Mouse (Mus musculus) hindbrain, embryonic 14.5 days (tissue): ENCODE data around the gene Dnajc13. TPM values are rescaled to one million over a fixed set of nuclear protein-coding genes. Genes with fewer than 3 reads are reported as not detected.
A peak's percentile ranks its signal among the peaks of the same experiment; 100 is the strongest.

Source experiments
- ATAC-seq: fragments of 200-750 bp; cut with Nextera tagmentation; 2 replicates; pipeline ENCODE4 v1.8.0; 2017; ENCODE audit warnings: moderate number of reproducible peaks, mild to moderate bottlenecking, moderate TSS enrichment, moderate library complexity; ENCODE audit not compliant: low FRiP score
- DNase-seq: peaks from one replicate; pipeline ENCODE4 v3.0.0-alpha.2; 2015; ENCODE audit warnings: low spot score
- H3K27ac ChIP-seq: fragments of 300-500 bp; sonication (generic); 2 replicates; pipeline ENCODE4 v1.5.1; 2014; ENCODE audit warnings: mild to moderate bottlenecking, moderate library complexity
- H3K27me3 ChIP-seq: fragments of 300-500 bp; sonication (generic); 2 replicates; pipeline ENCODE4 v1.6.1; 2014; ENCODE audit warnings: mild to moderate bottlenecking, low read length, mixed read lengths; ENCODE audit not compliant: control insufficient read depth, insufficient read depth
- H3K36me3 ChIP-seq: fragments of 300-500 bp; sonication (generic); replicated peaks from 2 replicates; pipeline ENCODE4 v1.6.1; 2014; ENCODE audit not compliant: control insufficient read depth, insufficient read depth
- H3K4me1 ChIP-seq: fragments of 300-500 bp; sonication (generic); replicated peaks from 2 replicates; pipeline ENCODE4 v1.6.1; 2014; ENCODE audit warnings: antibody characterized with exemption, low read length, mixed read lengths; ENCODE audit not compliant: control insufficient read depth, insufficient read depth
- H3K4me2 ChIP-seq: fragments of 300-500 bp; sonication (generic); replicated peaks from 2 replicates; pipeline ENCODE4 v1.6.1; 2014; ENCODE audit warnings: mild to moderate bottlenecking, moderate library complexity
- H3K4me3 ChIP-seq: fragments of 300-500 bp; sonication (generic); replicated peaks from 2 replicates; pipeline ENCODE4 v1.5.1; 2014; ENCODE audit warnings: mild to moderate bottlenecking, low read length
- H3K9ac ChIP-seq: fragments of 300-500 bp; sonication (generic); 2 replicates; pipeline ENCODE4 v1.6.1; 2014
- H3K9me3 ChIP-seq: fragments of 300-500 bp; sonication (generic); 2 replicates; pipeline ENCODE4 v1.6.1; 2016; ENCODE audit warnings: low read length; ENCODE audit not compliant: control insufficient read depth
- WGBS: fragments of 180-500 bp; shearing (Covaris S2); extraction: QIAGEN DNeasy Blood & Tissue Kit; methylation state at CpG from one replicate; pipeline ENCODE4 v1.1.7; 2014; 5-methylcytosine and 5-hydroxymethylcytosine counted together
- polyA plus RNA-seq: library from polyadenylated mRNA; unstranded; fragments of >200 nt; fragmentation: Nextera tagmentation; extraction: Ambion mirVana; gene quantifications from 2 replicates; pipeline ENCODE4 v1.2.1, GENCODE M21; 2014

Dnajc13 gene
- polyA plus RNA-seq, 1 experiment from 2014 or later, result 25.3 TPM

GRCm38 (mm10) chr9:104281737-104282136 is 19.0 kb upstream of the Dnajc13 start:
- H3K27me3 ChIP-seq, result no peaks in the 10 kb centered on the region
- 84% methylated on average over 5 of the region's 5 CpGs for WGBS
- H3K4me2 ChIP-seq, result no peak overlapping the region
- H3K36me3 ChIP-seq, result no peaks in the 10 kb centered on the region
- H3K9me3 ChIP-seq, result no peaks in the 10 kb centered on the region
- no peak overlapping the region for H3K27ac ChIP-seq
- no peak overlapping the region for H3K9ac ChIP-seq
- no peak for ATAC-seq
- H3K4me1 ChIP-seq, result no peaks in the 10 kb centered on the region; the same call in 1 of the 2 replicates
- DNase-seq, result no peak
- no peak overlapping the region for H3K4me3 ChIP-seq

DNA sequence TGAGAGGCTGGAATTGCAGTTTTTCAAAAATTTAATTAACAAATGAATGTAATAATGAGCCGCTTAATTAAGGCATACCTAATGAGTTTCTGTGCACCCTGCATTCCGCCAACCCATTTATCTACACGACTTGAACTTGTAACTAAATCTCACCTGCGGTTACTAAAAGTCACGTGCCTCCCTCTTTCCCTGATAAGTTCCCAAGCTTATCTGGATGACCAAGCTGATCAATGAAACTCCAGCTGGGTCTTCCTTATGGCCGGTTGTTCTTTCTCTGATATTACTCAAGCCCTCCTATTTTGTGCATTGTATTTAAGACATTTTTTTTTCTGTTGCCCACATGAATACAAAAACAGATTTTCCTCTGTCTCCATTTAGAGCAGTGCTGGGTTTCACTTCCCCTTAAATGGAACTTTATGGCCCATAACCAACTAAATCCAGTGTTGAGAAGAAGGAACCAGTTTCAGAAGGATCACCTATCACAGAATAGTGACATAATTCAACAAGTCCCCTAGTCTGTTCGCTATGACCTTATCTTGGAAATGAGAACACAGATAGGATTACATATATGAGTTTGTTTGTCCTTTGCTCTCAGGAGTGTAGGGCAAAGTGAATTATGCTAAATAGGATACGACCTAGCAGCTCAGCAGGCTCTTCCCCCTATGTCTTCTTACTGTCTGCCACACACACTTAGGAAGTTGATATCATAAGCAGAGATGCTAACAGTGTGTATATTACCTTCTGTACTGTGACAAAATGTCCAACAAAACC is 18.2 kb upstream of the Dnajc13 start:
- ATAC-seq (no peak), DNase-seq (no peak)
- H3K27ac ChIP-seq, result no peak overlapping the region
- H3K4me3 ChIP-seq, result no peak overlapping the region
- H3K4me2 ChIP-seq, result no peak overlapping the region
- H3K9me3 ChIP-seq, result no peaks in the 10 kb centered on the region
- no peaks in the 10 kb centered on the region; the same call in 1 of the 2 replicates for H3K4me1 ChIP-seq
- H3K9ac ChIP-seq, result no peak overlapping the region
- no peaks in the 10 kb centered on the region for H3K36me3 ChIP-seq
- 83% methylated on average over 8 of the region's 8 CpGs for WGBS
- no peaks in the 10 kb centered on the region for H3K27me3 ChIP-seq

DNA sequence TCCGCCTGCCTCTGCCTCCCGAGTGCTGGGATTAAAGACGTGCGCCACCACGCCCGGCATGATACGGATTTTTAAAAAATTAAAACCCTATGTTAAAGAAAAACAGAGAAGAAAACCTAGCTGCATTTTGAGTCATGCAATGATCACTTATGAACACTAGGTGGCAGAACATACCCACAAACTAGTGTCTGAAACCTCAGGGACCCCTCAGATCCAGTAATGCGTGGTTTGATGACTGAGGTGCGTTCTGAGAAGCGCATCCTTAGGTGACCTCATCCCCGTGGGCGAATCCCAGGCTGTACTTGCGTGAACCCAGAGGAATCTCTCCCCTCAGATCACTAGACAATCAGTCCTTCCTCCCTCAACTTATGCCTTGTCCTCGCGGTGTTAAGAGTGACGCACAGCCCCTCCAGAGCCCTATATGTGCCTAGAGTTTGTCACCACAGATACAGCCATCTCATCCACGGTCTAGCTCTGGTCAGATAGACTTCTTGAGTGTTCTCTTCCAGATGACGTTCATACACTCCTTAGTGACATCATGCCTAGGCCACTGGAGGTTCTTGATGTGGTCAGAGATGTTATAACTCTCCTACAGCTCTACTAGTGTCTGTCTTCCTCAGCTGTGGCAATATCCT is 14.9 kb upstream of the Dnajc13 start:
- no peaks in the 10 kb centered on the region for H3K27me3 ChIP-seq
- H3K4me1 ChIP-seq, result no peaks in the 10 kb centered on the region; the same call in 1 of the 2 replicates
- ATAC-seq, result 0 out of 2 replicates have a peak, but pooled peaks have one; percentile 60
- H3K27ac ChIP-seq, result no peak overlapping the region
- 0 out of 2 replicates have a peak overlapping the region, but pooled peaks have one; percentile 24 for H3K9ac ChIP-seq
- H3K4me2 ChIP-seq, result peak overlapping the region; percentile 34
- peak; percentile 80 for DNase-seq
- WGBS, result 26% methylated on average over 18 of the region's 18 CpGs
- 0 out of 2 replicates have a peak overlapping the region, but pooled peaks have one; percentile 8 for H3K4me3 ChIP-seq
- H3K36me3 ChIP-seq, result no peaks in the 10 kb centered on the region
- no peaks in the 10 kb centered on the region for H3K9me3 ChIP-seq

DNA sequence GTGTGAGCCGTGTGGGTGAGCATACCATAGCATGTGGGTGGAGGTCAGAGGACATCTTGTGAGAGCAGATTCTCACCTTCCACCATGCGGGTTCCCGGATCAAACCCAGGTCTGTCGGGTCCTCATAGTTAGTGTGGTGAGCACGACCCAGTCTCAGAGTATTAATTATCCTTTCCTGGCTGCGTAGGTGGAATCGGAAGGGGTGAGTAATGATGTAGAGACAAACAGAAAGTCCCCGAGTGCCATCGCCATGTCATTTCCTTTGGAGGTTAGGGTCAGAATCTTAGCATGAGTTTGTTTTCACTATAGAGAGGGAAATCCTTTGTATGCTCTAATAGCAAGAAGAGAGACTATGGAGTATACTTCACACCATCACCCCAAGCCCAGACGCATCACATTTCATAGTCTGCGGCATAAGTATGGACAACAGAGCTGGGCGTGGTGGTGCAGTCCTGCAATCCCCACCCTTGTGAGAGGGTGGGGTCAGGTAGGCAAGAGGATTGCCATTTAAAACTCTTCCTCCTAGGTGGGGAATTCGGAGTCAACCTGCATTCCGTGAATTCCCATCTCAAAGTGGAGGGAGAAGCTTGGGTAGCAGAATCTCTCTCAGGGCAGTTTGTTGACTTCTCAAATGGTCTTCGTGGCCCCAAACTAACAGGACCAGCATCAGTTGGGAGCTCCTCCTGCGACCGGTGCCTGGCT is 12.5 kb upstream of the Dnajc13 start:
- ATAC-seq (no peak), DNase-seq (no peak)
- no peak overlapping the region for H3K27ac ChIP-seq
- H3K4me2 ChIP-seq, result no peak overlapping the region
- H3K9me3 ChIP-seq, result no peaks in the 10 kb centered on the region
- no peaks in the 10 kb centered on the region for H3K36me3 ChIP-seq
- H3K27me3 ChIP-seq, result no peaks in the 10 kb centered on the region
- H3K4me1 ChIP-seq, result no peaks in the 10 kb centered on the region
- H3K9ac ChIP-seq, result no peak overlapping the region
- 88% methylated on average over 17 of the region's 17 CpGs for WGBS
- H3K4me3 ChIP-seq, result no peak overlapping the region

DNA sequence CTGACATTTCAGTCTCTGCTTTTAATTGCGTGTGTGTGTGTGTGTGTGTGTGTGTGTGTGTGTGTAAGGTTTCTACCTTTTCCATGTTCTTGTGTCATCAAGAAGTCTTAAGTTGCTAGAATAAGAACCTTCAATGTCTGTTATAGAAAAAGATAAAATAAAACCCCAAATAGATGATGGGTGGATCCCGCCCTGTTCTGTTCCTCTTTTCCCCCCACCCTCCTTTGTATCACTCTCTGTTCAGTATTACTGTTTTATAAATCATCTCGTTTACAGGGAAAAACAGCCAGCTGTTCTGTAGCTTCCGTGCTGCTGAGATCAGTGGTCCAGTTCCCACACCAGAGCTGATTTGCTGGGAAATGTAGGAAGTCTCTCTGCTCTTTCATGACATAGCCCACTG is 9.3 kb upstream of the Dnajc13 start:
- Histone ChIP-seq H3K4me2 (no peak overlapping the region), H3K9ac (no peak overlapping the region), H3K4me3 (no peak overlapping the region), H3K9me3 (no peaks in the 10 kb centered on the region), H3K36me3 (no peaks in the 10 kb centered on the region), H3K27me3 (no peaks in the 10 kb centered on the region), H3K4me1 (no peaks in the 10 kb centered on the region), H3K27ac (no peak overlapping the region)
- DNase-seq (no peak), ATAC-seq (no peak)
- 79% methylated on average over 4 of the region's 4 CpGs for WGBS

- H3K27me3 ChIP-seq, result no peaks in the 10 kb centered on the region
Measured at GRCm38 (mm10) chr9:104271642-104272041, 8.9 kb upstream of the Dnajc13 start.

DNA sequence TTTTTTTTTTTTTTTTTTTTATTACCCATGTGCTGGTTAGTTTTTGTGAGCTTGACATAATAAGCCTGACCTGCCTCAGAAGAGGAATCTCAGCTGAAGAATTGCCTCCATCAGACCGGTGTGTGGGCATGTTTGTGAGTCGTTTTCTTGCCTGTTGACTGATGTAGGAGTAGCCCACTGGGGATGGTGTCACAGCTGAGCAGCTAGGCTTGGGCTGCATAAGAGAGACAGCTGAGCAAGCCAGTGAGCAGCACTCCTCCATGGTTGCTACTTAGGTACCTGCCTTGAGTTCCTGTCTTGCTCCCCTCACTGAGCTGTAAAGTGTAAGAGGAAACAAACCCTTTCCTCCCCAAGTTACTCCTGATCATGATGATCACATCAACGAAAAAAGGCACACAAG is 7.2 kb upstream of the Dnajc13 start:
- Histone ChIP-seq H3K9ac (no peak overlapping the region), H3K27me3 (no peaks in the 10 kb centered on the region), H3K4me3 (no peak overlapping the region), H3K9me3 (no peaks in the 10 kb centered on the region), H3K4me2 (no peak overlapping the region), H3K27ac (no peak overlapping the region), H3K4me1 (no peaks in the 10 kb centered on the region), H3K36me3 (no peaks in the 10 kb centered on the region)
- 72% methylated on average over 3 of the region's 3 CpGs for WGBS
- DNase-seq (no peak), ATAC-seq (no peak)

More at GRCm38 (mm10) chr9:104271642-104272041, 8.9 kb upstream of the Dnajc13 start:
- Histone ChIP-seq H3K9ac (no peak overlapping the region), H3K4me3 (no peak overlapping the region), H3K9me3 (no peaks in the 10 kb centered on the region), H3K27ac (no peak overlapping the region), H3K36me3 (no peaks in the 10 kb centered on the region), H3K4me1 (no peaks in the 10 kb centered on the region), H3K4me2 (no peak overlapping the region)
- 64% methylated on average over 4 of the region's 4 CpGs for WGBS
- ATAC-seq (no peak), DNase-seq (no peak)

- H3K4me2 ChIP-seq, result no peak overlapping the region
- no peak overlapping the region for H3K4me3 ChIP-seq
- no peak for ATAC-seq
- no peaks in the 10 kb centered on the region for H3K27me3 ChIP-seq
- no peak overlapping the region for H3K9ac ChIP-seq
- no peak overlapping the region for H3K27ac ChIP-seq
- no peaks in the 10 kb centered on the region for H3K4me1 ChIP-seq
- H3K36me3 ChIP-seq, result no peaks in the 10 kb centered on the region
- WGBS, result 47% methylated on average over 10 of the region's 10 CpGs
- no peaks in the 10 kb centered on the region for H3K9me3 ChIP-seq
- DNase-seq, result no peak
Measured at GRCm38 (mm10) chr9:104269349-104269871, 6.7 kb upstream of the Dnajc13 start.

DNA sequence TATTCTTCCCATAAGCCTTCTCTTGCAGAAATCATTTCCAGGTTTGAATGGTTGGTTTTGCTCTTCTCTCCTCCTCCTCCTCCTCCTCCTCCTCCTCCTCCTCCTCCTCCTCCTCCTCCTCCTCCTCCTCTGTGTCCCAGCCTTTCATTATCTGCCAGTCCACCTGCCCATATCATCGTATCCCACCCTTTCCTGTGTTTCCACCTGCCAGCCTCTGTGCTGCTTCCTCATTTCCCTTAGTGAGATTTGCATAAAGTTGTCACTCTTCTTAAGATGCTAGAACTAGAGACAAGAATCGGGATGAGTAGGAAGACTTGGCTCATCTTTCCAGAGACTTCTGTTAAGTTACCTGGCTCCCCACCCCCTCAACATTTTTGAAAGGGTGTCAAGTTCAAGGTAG is 1.8 kb upstream of the Dnajc13 start:
- H3K27me3 ChIP-seq, result no peaks in the 10 kb centered on the region
- H3K36me3 ChIP-seq, result no peaks in the 10 kb centered on the region
- WGBS, result 80% methylated on average over 2 of the region's 2 CpGs

More for the DNA sequence above, 1.8 kb upstream of the Dnajc13 start:
- Histone ChIP-seq H3K4me1 (peaks cover 18% of the 10 kb centered on the region), H3K27ac (no peak overlapping the region), H3K9ac (no peak overlapping the region), H3K4me3 (no peak overlapping the region), H3K4me2 (no peak overlapping the region), H3K9me3 (no peaks in the 10 kb centered on the region)
- no peak for DNase-seq
- no peak for ATAC-seq
